Mouse (Mus musculus): ENCODE results near the gene St3gal2. TPM values are rescaled to one million over a fixed set of nuclear protein-coding genes. Genes with fewer than 3 reads are reported as not detected.

Gene St3gal2
- polyA plus RNA-seq (2015; fragmentation: Nextera tagmentation; extraction: Ambion mirVana): 17.1 and 18.1 TPM in 2 replicates

DNA sequence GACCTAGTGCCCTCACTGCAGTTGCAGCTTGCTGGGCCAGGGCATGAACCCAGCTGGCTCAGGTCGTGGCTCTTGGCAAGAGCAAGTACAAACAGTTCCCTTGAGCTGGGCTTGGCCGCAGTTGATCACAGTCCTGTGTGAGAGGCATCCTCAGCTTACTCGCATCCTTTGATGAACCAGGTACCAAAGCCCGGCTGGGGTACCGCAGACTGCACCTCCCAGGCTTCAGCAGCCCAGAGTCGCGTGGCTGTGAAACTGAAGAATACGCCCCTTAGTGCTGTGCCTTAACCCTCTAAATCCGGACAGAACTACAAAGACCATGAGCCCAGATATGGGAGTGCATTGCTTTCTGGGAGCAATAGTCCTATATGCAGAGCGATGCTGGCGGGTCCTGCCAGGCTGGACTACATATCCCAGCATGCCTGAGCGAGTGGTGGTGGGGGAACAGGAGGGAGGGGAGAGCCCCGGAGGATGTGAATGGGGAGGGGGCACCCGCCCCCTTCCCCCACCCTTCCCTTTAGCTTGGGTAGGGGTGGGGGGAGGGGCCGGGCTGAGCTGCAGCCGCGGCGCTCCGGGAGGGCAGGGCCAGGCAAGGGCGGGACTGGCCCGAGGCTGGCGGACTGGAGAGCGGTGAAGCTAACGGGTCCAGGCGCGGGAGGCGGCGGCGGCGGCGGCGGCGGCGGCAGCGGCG lies at the start of gene St3gal2:
St3gal2 (plus strand) TSS at position 582 of the 691 bp plus-strand sequence.
- Histone ChIP-seq H3K4me1 (peaks cover 23% of the 10 kb centered on the region), H3K27ac (peak within 1 kb of the TSS; percentile 57), H3K4me2 (peak within 1 kb of the TSS; percentile 87), H3K4me3 (peak within 1 kb of the TSS; percentile 80), H3K36me3 (ENCODE audit: poor library complexity, severe bottlenecking) (no peaks in the 10 kb centered on the region), H3K27me3 (no peaks in the 10 kb centered on the region), H3K9ac (peak within 1 kb of the TSS; percentile 95), H3K9me3 (replicated peaks) (no peaks in the 10 kb centered on the region)
- WGBS: 1% methylated on average over 27 of the region's 36 CpGs
- peak; percentile 99 for ATAC-seq

DNA sequence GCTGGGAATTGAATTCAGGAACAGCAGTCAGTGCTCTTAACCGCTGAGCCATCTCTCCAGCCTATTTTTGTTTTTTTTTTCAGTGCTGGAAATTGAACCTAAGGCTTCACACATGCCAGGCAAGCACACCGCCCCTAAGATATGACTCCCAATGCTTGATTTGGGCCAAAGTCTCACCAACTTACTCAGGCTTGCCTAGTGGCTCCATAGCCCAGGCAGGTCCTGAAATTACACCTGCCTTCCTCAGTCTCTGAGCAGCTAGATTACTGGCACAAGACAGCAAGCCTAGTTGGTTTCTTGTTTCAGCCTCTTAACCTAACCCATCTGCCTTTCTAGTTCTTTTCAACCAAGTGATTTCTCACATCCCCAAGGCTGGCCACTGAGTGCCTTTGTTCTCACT lies 49.2 kb upstream of the St3gal2 start:
- no peak for ATAC-seq
- Histone ChIP-seq H3K36me3 (ENCODE audit: poor library complexity, severe bottlenecking) (peaks cover 97% of the 10 kb centered on the region), H3K4me2 (no peak overlapping the region), H3K27me3 (no peaks in the 10 kb centered on the region), H3K27ac (no peak overlapping the region), H3K4me1 (no peaks in the 10 kb centered on the region), H3K9ac (no peak overlapping the region), H3K4me3 (no peak overlapping the region), H3K9me3 (replicated peaks) (no peaks in the 10 kb centered on the region)
- WGBS: 98% methylated on average over 2 of the region's 2 CpGs

DNA sequence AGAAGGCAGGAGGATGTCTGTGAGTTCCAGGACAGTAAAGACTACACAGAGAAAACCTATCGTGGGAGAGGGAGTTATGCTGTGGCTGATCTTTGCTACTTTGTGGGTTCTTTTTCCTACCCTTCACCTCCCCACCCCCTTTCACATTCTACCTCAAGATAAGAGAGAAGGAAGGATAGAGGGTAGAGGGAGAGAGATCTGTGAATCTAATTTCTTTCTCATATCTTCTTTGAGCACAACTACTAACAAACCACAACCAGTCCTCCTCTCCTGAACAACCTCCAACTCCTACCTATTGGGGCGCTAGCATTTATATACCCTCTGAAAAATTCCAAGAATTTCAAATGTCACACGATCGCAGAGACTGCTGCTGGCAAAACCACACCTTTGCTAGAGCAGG lies 41.9 kb upstream of the St3gal2 start:
- H3K9ac ChIP-seq: no peak overlapping the region
- H3K4me3 ChIP-seq: no peak overlapping the region
- H3K9me3 ChIP-seq (replicated peaks): no peaks in the 10 kb centered on the region
- H3K4me2 ChIP-seq: no peak overlapping the region
- 90% methylated on average over 4 of the region's 4 CpGs for WGBS
- ATAC-seq: no peak
- no peaks in the 10 kb centered on the region for H3K27me3 ChIP-seq
- H3K36me3 ChIP-seq (ENCODE audit: poor library complexity, severe bottlenecking): peaks cover 95% of the 10 kb centered on the region
- H3K4me1 ChIP-seq: no peaks in the 10 kb centered on the region
- no peak overlapping the region for H3K27ac ChIP-seq

DNA sequence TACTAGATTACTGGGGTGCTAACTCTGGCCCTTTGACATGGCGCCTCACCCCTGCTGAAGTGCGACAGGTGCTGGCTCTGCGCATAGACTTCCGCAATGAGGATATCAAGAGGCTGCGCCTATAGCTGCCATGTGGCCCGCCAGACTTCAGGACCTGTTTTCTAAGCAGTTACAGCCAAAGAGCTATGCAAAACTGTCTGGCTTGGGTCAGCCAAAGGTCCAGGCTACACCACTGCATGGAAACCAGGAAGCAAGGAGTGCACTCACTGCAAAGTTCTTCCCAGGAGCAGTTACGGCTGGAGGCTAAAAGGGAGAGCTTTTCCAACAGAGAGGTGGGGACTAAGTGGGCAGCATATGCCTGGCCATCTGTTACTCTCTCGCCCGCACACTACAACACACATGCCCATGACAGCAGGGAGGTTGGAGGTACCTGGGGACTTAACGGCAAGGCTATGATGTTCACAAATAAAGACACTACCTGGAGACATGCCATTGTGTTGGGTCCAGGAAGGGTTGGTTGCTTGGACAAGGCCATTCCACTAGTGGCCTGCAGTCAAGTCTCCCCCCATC lies 37.9 kb upstream of the St3gal2 start:
- H3K9ac ChIP-seq: no peak overlapping the region
- no peaks in the 10 kb centered on the region for H3K9me3 ChIP-seq (replicated peaks)
- no peaks in the 10 kb centered on the region for H3K27me3 ChIP-seq
- peaks cover 99% of the 10 kb centered on the region for H3K36me3 ChIP-seq (ENCODE audit: poor library complexity, severe bottlenecking)
- no peaks in the 10 kb centered on the region for H3K4me1 ChIP-seq
- ATAC-seq: no peak
- no peak overlapping the region for H3K4me3 ChIP-seq
- WGBS: 94% methylated on average over 10 of the region's 10 CpGs
- H3K27ac ChIP-seq: no peak overlapping the region
- no peak overlapping the region for H3K4me2 ChIP-seq

DNA sequence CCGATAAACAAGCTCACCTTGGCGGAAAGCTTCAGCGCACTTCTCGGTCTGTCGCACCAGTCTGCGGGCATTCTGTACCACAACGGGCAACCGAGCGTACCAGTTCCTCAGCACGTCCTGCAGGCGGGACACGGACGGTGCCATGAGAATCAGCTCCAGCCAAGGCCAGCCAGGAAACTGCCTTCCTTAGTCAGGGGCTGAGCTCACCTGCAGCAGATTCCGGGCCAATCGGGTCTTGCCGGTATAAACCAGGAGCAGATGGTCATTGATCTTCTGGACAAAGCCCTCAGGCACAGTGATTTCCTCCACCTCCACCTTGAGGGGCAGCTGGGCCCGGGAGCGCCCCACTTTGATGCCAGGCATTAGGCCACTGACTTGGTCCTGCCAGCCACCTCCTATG lies 35.9 kb upstream of the St3gal2 start:
- Histone ChIP-seq H3K4me1 (no peaks in the 10 kb centered on the region), H3K4me2 (no peak overlapping the region), H3K27me3 (no peaks in the 10 kb centered on the region), H3K4me3 (no peak overlapping the region), H3K9me3 (replicated peaks) (no peaks in the 10 kb centered on the region), H3K36me3 (ENCODE audit: poor library complexity, severe bottlenecking) (peaks cover 100% of the 10 kb centered on the region), H3K9ac (no peak overlapping the region), H3K27ac (no peak overlapping the region)
- 95% methylated on average over 18 of the region's 18 CpGs for WGBS
- no peak for ATAC-seq

DNA sequence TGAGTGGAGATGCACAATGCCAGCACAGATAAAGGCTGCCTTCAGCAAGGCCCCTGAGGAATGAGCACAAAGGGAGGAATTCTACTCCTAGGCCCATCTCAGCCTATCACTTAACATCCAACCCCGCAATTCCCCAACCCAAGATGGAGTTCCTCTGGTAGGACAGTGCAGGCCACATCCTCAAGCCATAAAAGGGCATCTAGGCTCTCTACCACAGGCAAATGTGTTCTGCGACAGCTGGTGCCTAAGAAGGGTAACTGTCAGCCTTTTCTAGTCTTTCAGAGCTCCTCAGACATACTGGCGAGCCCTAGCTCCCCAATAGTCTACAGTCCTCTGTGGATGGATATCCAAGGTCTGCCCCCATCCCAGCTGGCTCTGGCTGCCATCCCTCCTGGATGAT lies 33.1 kb upstream of the St3gal2 start:
- no peak for ATAC-seq
- H3K4me1 ChIP-seq: no peaks in the 10 kb centered on the region
- H3K9ac ChIP-seq: no peak overlapping the region
- WGBS: 95% methylated on average over 3 of the region's 3 CpGs
- no peak overlapping the region for H3K4me2 ChIP-seq
- no peaks in the 10 kb centered on the region for H3K27me3 ChIP-seq
- H3K36me3 ChIP-seq (ENCODE audit: poor library complexity, severe bottlenecking): peaks cover 85% of the 10 kb centered on the region
- no peak overlapping the region for H3K27ac ChIP-seq
- H3K9me3 ChIP-seq (replicated peaks): no peaks in the 10 kb centered on the region
- H3K4me3 ChIP-seq: no peak overlapping the region

DNA sequence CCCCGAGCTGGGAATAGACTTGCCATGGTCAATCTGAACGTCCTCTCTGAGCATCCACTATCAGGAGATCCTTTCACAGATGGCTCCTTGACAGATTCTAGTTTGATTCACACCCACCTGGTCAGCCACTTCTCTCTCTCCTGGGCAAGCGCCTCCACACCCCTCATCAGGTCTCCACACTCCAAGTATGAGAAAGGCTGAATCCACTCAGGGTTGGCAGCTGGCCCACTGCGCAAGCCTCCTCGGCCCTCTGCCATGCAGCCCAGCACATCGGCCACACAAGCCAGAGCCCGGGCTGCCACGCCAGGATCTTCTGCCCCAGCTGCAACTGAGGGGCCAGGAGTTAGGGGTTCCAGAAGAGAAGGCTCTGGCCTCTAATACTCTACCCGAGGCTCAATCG lies 32.2 kb upstream of the St3gal2 start:
- WGBS: 91% methylated on average over 10 of the region's 10 CpGs
- H3K9me3 ChIP-seq (replicated peaks): no peaks in the 10 kb centered on the region
- no peaks in the 10 kb centered on the region for H3K27me3 ChIP-seq
- no peak overlapping the region for H3K9ac ChIP-seq
- no peak for ATAC-seq
- H3K27ac ChIP-seq: no peak overlapping the region
- no peaks in the 10 kb centered on the region for H3K4me1 ChIP-seq
- H3K36me3 ChIP-seq (ENCODE audit: poor library complexity, severe bottlenecking): peaks cover 76% of the 10 kb centered on the region
- H3K4me2 ChIP-seq: no peak overlapping the region
- H3K4me3 ChIP-seq: no peak overlapping the region

DNA sequence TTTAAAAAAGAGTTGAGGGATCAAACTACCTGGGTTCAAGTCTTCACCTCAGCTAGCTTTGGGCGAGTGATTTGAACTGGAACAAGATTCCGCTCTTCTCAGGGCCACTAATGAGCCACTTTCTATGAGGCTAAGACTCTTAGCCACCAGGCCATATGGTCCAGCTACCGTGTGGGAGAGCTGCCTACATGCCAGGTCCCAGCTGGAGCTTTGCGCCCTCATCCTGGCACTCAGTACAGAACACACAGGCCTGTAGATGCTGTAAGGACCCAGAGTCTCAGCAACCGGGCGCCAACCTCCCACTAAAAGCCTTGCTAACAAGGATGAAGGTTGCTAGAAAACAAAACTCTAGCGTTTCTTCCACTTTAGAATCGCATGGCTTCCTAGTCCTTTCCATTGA lies 31.3 kb upstream of the St3gal2 start:
- peaks cover 75% of the 10 kb centered on the region for H3K36me3 ChIP-seq (ENCODE audit: poor library complexity, severe bottlenecking)
- no peaks in the 10 kb centered on the region for H3K4me1 ChIP-seq
- H3K4me2 ChIP-seq: no peak overlapping the region
- no peaks in the 10 kb centered on the region for H3K9me3 ChIP-seq (replicated peaks)
- H3K27ac ChIP-seq: no peak overlapping the region
- no peak overlapping the region for H3K4me3 ChIP-seq
- ATAC-seq: no peak
- no peaks in the 10 kb centered on the region for H3K27me3 ChIP-seq
- 93% methylated on average over 8 of the region's 8 CpGs for WGBS
- no peak overlapping the region for H3K9ac ChIP-seq

DNA sequence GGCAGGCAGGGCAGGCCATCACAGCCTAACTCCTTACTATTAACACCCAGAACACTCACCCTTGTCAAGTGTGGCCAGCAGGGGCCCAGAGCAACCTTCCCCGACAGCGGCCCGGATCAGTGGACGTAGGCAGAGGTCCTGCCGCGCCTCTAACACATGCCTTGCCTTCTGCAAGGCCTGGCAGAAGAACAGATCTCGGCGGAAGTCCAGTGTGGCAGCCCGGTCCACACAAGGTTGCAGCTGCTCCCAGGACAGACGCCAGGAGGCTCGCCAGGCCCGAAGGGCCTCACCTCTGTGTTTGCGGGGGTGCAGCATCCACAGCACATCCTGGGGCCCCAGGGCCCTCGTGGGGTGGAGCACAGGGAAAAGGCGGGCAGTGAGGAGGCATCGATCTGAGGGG lies 30.9 kb upstream of the St3gal2 start:
- peaks cover 73% of the 10 kb centered on the region for H3K36me3 ChIP-seq (ENCODE audit: poor library complexity, severe bottlenecking)
- H3K27me3 ChIP-seq: no peaks in the 10 kb centered on the region
- H3K4me1 ChIP-seq: no peaks in the 10 kb centered on the region
- H3K27ac ChIP-seq: no peak overlapping the region
- 95% methylated on average over 16 of the region's 16 CpGs for WGBS
- H3K4me2 ChIP-seq: no peak overlapping the region
- H3K9ac ChIP-seq: no peak overlapping the region
- H3K4me3 ChIP-seq: no peak overlapping the region
- no peaks in the 10 kb centered on the region for H3K9me3 ChIP-seq (replicated peaks)
- no peak for ATAC-seq

DNA sequence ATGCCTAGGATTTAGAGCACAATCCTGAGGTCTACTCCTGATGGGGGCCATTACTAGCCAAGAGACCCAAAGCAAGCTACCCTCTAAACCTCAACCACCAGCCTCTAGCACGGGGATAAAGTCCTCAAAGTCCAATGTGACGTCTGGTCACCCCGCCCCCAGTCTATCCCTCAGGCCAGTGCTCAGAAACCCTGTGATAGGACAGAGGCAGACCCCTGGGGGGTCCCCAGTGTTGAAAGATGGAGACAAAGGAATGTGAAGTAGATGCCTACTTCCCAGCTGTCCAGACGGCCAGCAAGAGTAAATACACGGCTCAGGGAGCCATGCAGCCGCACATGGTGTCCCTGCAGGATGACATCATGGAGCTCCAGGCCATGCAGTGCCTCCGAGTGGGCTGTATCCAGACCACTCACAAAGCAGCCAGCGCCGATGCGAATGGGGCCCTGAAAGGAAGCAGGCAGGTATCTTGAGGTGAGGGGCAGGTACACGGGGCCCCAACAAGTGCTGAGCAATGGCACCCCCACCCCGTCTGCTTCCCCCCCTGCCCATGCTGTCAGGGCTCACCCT lies 29.7 kb upstream of the St3gal2 start:
- H3K27ac ChIP-seq: no peak overlapping the region
- no peaks in the 10 kb centered on the region for H3K9me3 ChIP-seq (replicated peaks)
- H3K9ac ChIP-seq: no peak overlapping the region
- no peaks in the 10 kb centered on the region for H3K27me3 ChIP-seq
- no peak for ATAC-seq
- WGBS: 77% methylated on average over 12 of the region's 12 CpGs
- no peaks in the 10 kb centered on the region for H3K4me1 ChIP-seq
- peaks cover 69% of the 10 kb centered on the region for H3K36me3 ChIP-seq (ENCODE audit: poor library complexity, severe bottlenecking)
- H3K4me2 ChIP-seq: no peak overlapping the region
- H3K4me3 ChIP-seq: no peak overlapping the region

DNA sequence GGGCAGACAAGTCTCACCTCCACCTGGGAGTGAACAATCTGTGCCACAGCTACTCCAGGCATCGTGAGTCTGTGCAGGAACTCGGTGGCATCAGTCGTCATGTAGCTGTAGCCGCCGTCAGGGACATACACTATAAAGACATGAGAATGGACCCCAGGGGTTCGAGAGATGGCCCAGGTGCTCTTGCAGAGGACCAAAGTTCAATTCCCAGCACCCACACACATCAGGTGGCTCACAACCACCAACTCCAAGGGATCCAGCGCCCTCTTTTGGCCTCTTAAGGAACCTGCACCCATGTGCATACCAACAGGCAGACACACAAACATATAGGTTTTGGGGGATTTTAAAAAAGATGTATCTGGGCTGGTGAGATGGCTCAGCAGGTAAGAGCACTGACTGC lies 27.7 kb upstream of the St3gal2 start:
- Histone ChIP-seq H3K4me2 (no peak overlapping the region), H3K9ac (no peak overlapping the region)
- 86% methylated on average over 7 of the region's 7 CpGs for WGBS

DNA sequence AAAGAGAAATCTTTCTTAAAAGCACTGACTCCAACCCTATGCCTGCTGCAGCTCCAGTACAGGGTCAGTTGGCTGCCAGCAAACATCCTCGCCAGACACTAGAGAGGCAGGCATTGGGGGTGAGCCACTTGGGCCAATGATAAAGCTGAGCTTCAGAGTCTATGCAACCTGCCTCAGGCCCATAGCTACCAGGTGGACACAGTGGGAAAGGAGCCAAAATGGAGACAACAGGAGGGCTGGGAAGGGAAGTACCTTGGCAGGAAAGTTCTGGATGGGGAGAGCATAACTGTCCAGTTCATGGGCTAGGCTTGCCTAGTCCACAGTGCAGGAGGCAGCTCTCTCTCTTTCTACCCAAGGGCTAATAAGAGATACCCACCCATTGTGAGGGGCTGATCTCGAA lies 26.8 kb upstream of the St3gal2 start:
- H3K27me3 ChIP-seq: no peaks in the 10 kb centered on the region
- H3K4me3 ChIP-seq: no peak overlapping the region
- H3K36me3 ChIP-seq (ENCODE audit: poor library complexity, severe bottlenecking): peaks cover 43% of the 10 kb centered on the region
- WGBS: 92% methylated on average over 2 of the region's 2 CpGs
- no peaks in the 10 kb centered on the region for H3K4me1 ChIP-seq
- H3K4me2 ChIP-seq: no peak overlapping the region
- no peak for ATAC-seq
- no peak overlapping the region for H3K27ac ChIP-seq
- H3K9ac ChIP-seq: no peak overlapping the region
- H3K9me3 ChIP-seq (replicated peaks): no peaks in the 10 kb centered on the region

More for the DNA sequence above, 27.7 kb upstream of the St3gal2 start:
- ATAC-seq: no peak
- H3K4me1 ChIP-seq: no peaks in the 10 kb centered on the region
- H3K9me3 ChIP-seq (replicated peaks): no peaks in the 10 kb centered on the region
- no peak overlapping the region for H3K27ac ChIP-seq
- no peaks in the 10 kb centered on the region for H3K27me3 ChIP-seq
- H3K4me3 ChIP-seq: no peak overlapping the region
- peaks cover 49% of the 10 kb centered on the region for H3K36me3 ChIP-seq (ENCODE audit: poor library complexity, severe bottlenecking)

Measured in forebrain, embryonic 13.5 days (tissue).